Mouse (Mus musculus): ENCODE measurements at regions not wholly inside any gene's neighbourhood (a gene's known extent, or its start where the extent isn't known, plus 50 kb on each side); places are given as distances from the start of the nearest gene placed in this dataset.

- H3K27ac ChIP-seq = peak overlapping the region; percentile 87
- WGBS = 45% methylated on average over 12 of the region's 12 CpGs
- DNase-seq (ENCODE audit: low spot score) = peak; percentile 48
- 0 out of 2 replicates have a peak, but pooled peaks cover 6% of the 10 kb centered on the region for H3K27me3 ChIP-seq (ENCODE audit: low read depth, poor library complexity, severe bottlenecking)
- peaks cover 38% of the 10 kb centered on the region for H3K4me1 ChIP-seq
- H3K4me3 ChIP-seq = peak overlapping the region; percentile 37
- no peaks in the 10 kb centered on the region for H3K9me3 ChIP-seq (replicated peaks)
- H3K36me3 ChIP-seq = no peaks in the 10 kb centered on the region
Measured at GRCm38 (mm10) chr8:25439971-25440370, 615.8 kb upstream of the Adam5 start.

GRCm38 (mm10) chr8:25438021-25438620 lies 614.0 kb upstream of the Adam5 start:
- Histone ChIP-seq H3K4me1 (peaks cover 38% of the 10 kb centered on the region), H3K27me3 (ENCODE audit: low read depth, poor library complexity, severe bottlenecking) (0 out of 2 replicates have a peak, but pooled peaks cover 6% of the 10 kb centered on the region), H3K27ac (no peak overlapping the region), H3K36me3 (no peaks in the 10 kb centered on the region), H3K9me3 (replicated peaks) (no peaks in the 10 kb centered on the region), H3K4me3 (no peak overlapping the region)
- 94% methylated on average over 9 of the region's 9 CpGs for WGBS
- DNase-seq (ENCODE audit: low spot score) = no peak

- 0 out of 2 replicates have a peak, but pooled peaks cover 6% of the 10 kb centered on the region for H3K27me3 ChIP-seq (ENCODE audit: low read depth, poor library complexity, severe bottlenecking)
- no peak overlapping the region; the same call in 1 of the 2 replicates for H3K27ac ChIP-seq
- peaks cover 38% of the 10 kb centered on the region for H3K4me1 ChIP-seq
- WGBS = 30% methylated on average over 4 of the region's 4 CpGs
- H3K9me3 ChIP-seq (replicated peaks) = no peaks in the 10 kb centered on the region
- no peak overlapping the region for H3K4me3 ChIP-seq
- no peak for DNase-seq (ENCODE audit: low spot score)
- no peaks in the 10 kb centered on the region for H3K36me3 ChIP-seq
Measured at GRCm38 (mm10) chr8:25437178-25437577, 613.0 kb upstream of the Adam5 start.

- Histone ChIP-seq H3K4me3 (no peak overlapping the region), H3K36me3 (no peaks in the 10 kb centered on the region), H3K27ac (peak overlapping the region; percentile 76), H3K9me3 (replicated peaks) (no peaks in the 10 kb centered on the region), H3K27me3 (ENCODE audit: low read depth, poor library complexity, severe bottlenecking) (no peaks in the 10 kb centered on the region), H3K4me1 (peaks cover 37% of the 10 kb centered on the region)
- no peak for DNase-seq (ENCODE audit: low spot score)
- 56% methylated on average over 5 of the region's 5 CpGs for WGBS
Measured at GRCm38 (mm10) chr8:25430552-25430951, 606.4 kb upstream of the Adam5 start.

GRCm38 (mm10) chr8:25429846-25430482 lies 605.8 kb upstream of the Adam5 start:
- Histone ChIP-seq H3K9me3 (replicated peaks) (no peaks in the 10 kb centered on the region), H3K27ac (peak overlapping the region; percentile 76), H3K36me3 (no peaks in the 10 kb centered on the region), H3K27me3 (ENCODE audit: low read depth, poor library complexity, severe bottlenecking) (no peaks in the 10 kb centered on the region), H3K4me1 (peaks cover 37% of the 10 kb centered on the region), H3K4me3 (no peak overlapping the region)
- DNase-seq (ENCODE audit: low spot score) = peak; percentile 60
- WGBS = 63% methylated on average over 19 of the region's 19 CpGs

- Histone ChIP-seq H3K27me3 (ENCODE audit: low read depth, poor library complexity, severe bottlenecking) (no peaks in the 10 kb centered on the region), H3K9me3 (replicated peaks) (no peaks in the 10 kb centered on the region), H3K36me3 (no peaks in the 10 kb centered on the region), H3K4me1 (peaks cover 37% of the 10 kb centered on the region), H3K27ac (peak overlapping the region; percentile 76), H3K4me3 (no peak overlapping the region)
- peak; percentile 43 for DNase-seq (ENCODE audit: low spot score)
- 55% methylated on average over 2 of the region's 2 CpGs for WGBS
Measured at GRCm38 (mm10) chr8:25428761-25429160, 604.6 kb upstream of the Adam5 start.

GRCm38 (mm10) chr8:25426207-25426606 lies 602.0 kb upstream of the Adam5 start:
- no peak for DNase-seq (ENCODE audit: low spot score)
- peaks cover 43% of the 10 kb centered on the region for H3K4me1 ChIP-seq
- H3K36me3 ChIP-seq = no peaks in the 10 kb centered on the region
- H3K27me3 ChIP-seq (ENCODE audit: low read depth, poor library complexity, severe bottlenecking) = no peaks in the 10 kb centered on the region
- WGBS = 38% methylated on average over 1 of the region's 1 CpGs
- H3K27ac ChIP-seq = peak overlapping the region; percentile 36; the same call in 1 of the 2 replicates
- H3K4me3 ChIP-seq = no peak overlapping the region
- no peaks in the 10 kb centered on the region for H3K9me3 ChIP-seq (replicated peaks)

GRCm38 (mm10) chr8:25421478-25421877 lies 597.3 kb upstream of the Adam5 start:
- WGBS = 91% methylated on average over 6 of the region's 6 CpGs

GRCm38 (mm10) chr8:25410536-25410935 lies 586.4 kb upstream of the Adam5 start:
- 94% methylated on average over 5 of the region's 5 CpGs for WGBS
- Histone ChIP-seq H3K27ac (no peak overlapping the region), H3K4me1 (no peaks in the 10 kb centered on the region), H3K27me3 (ENCODE audit: low read depth, poor library complexity, severe bottlenecking) (no peaks in the 10 kb centered on the region), H3K4me3 (no peak overlapping the region), H3K36me3 (no peaks in the 10 kb centered on the region), H3K9me3 (replicated peaks) (no peaks in the 10 kb centered on the region)
- DNase-seq (ENCODE audit: low spot score) = no peak

More at GRCm38 (mm10) chr8:25421478-25421877, 597.3 kb upstream of the Adam5 start:
- H3K27me3 ChIP-seq (ENCODE audit: low read depth, poor library complexity, severe bottlenecking) = no peaks in the 10 kb centered on the region
- H3K27ac ChIP-seq = no peak overlapping the region
- DNase-seq (ENCODE audit: low spot score) = no peak
- H3K36me3 ChIP-seq = no peaks in the 10 kb centered on the region
- no peak overlapping the region for H3K4me3 ChIP-seq
- H3K9me3 ChIP-seq (replicated peaks) = no peaks in the 10 kb centered on the region
- peaks cover 10% of the 10 kb centered on the region; the same call in 1 of the 2 replicates for H3K4me1 ChIP-seq

GRCm38 (mm10) chr8:25407862-25408261 lies 583.7 kb upstream of the Adam5 start:
- Histone ChIP-seq H3K9me3 (replicated peaks) (no peaks in the 10 kb centered on the region), H3K36me3 (no peaks in the 10 kb centered on the region), H3K27me3 (ENCODE audit: low read depth, poor library complexity, severe bottlenecking) (no peaks in the 10 kb centered on the region), H3K27ac (no peak overlapping the region), H3K4me3 (no peak overlapping the region), H3K4me1 (no peaks in the 10 kb centered on the region)
- no peak for DNase-seq (ENCODE audit: low spot score)
- 95% methylated on average over 5 of the region's 5 CpGs for WGBS

- Histone ChIP-seq H3K27me3 (ENCODE audit: low read depth, poor library complexity, severe bottlenecking) (no peaks in the 10 kb centered on the region), H3K27ac (peak overlapping the region; percentile 59), H3K4me1 (peaks cover 50% of the 10 kb centered on the region), H3K36me3 (no peaks in the 10 kb centered on the region), H3K4me3 (no peak overlapping the region), H3K9me3 (replicated peaks) (no peaks in the 10 kb centered on the region)
- DNase-seq (ENCODE audit: low spot score) = no peak
- WGBS = 8% methylated on average over 6 of the region's 6 CpGs
Measured at GRCm38 (mm10) chr8:25392766-25393166, 568.6 kb upstream of the Adam5 start.

GRCm38 (mm10) chr8:25389947-25390346 lies 565.8 kb upstream of the Adam5 start:
- Histone ChIP-seq H3K27ac (peak overlapping the region; percentile 42; the same call in 1 of the 2 replicates), H3K27me3 (ENCODE audit: low read depth, poor library complexity, severe bottlenecking) (no peaks in the 10 kb centered on the region), H3K36me3 (no peaks in the 10 kb centered on the region), H3K4me3 (no peak overlapping the region), H3K9me3 (replicated peaks) (no peaks in the 10 kb centered on the region), H3K4me1 (peaks cover 43% of the 10 kb centered on the region)
- DNase-seq (ENCODE audit: low spot score) = no peak
- WGBS = 49% methylated on average over 9 of the region's 10 CpGs

- H3K4me3 ChIP-seq = no peak overlapping the region
- H3K27ac ChIP-seq = peak overlapping the region; percentile 42; the same call in 1 of the 2 replicates
- H3K27me3 ChIP-seq (ENCODE audit: low read depth, poor library complexity, severe bottlenecking) = no peaks in the 10 kb centered on the region
- H3K4me1 ChIP-seq = peaks cover 40% of the 10 kb centered on the region
- DNase-seq (ENCODE audit: low spot score) = no peak
- H3K36me3 ChIP-seq = no peaks in the 10 kb centered on the region
- no peaks in the 10 kb centered on the region for H3K9me3 ChIP-seq (replicated peaks)
- 65% methylated on average over 10 of the region's 10 CpGs for WGBS
Measured at GRCm38 (mm10) chr8:25389371-25389855, 565.2 kb upstream of the Adam5 start.
